Mouse (Mus musculus): ENCODE measurements around the gene Chmp6. TPM values are rescaled to one million over a fixed set of nuclear protein-coding genes. Genes with fewer than 3 reads are reported as not detected.

Gene Chmp6
- polyA plus RNA-seq, 1 experiment from 2014 or later = 77.9 TPM

DNA sequence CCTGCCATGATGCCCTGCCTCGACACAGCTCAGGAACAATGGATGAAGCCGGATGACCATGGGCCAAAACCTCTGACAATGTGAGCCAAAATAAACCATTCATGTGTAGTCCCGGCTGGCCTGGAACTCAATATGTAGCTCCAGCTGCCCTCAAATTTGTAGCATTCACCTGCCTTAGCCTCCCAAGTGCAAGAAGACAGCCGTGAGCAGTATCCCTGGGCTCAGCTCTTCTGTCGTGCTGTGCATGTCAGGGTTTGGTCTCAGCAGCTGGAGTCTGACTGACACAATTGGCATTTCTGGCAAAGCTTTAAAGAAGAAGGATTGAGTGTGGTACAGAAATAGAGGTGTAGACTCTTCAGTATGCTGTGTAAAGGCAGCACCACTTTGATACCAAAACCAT is 33.7 kb upstream of the Chmp6 start:
- H3K9ac ChIP-seq (ENCODE audit: low read depth, low read length) = no peak overlapping the region
- no peaks in the 10 kb centered on the region for H3K4me1 ChIP-seq (ENCODE audit: control insufficient read depth, insufficient read depth, low read length)
- H3K9me3 ChIP-seq (ENCODE audit: control insufficient read depth, low read length) = no peaks in the 10 kb centered on the region
- peaks cover 54% of the 10 kb centered on the region for H3K36me3 ChIP-seq (ENCODE audit: control insufficient read depth, insufficient read depth, low read length)
- H3K27me3 ChIP-seq (replicated peaks; ENCODE audit: control insufficient read depth, insufficient read depth, low read length) = no peaks in the 10 kb centered on the region
- no peak overlapping the region for H3K4me3 ChIP-seq (ENCODE audit: low read depth, low read length)
- ATAC-seq (ENCODE audit: low read depth) = no peak
- no peak overlapping the region for H3K27ac ChIP-seq (replicated peaks; ENCODE audit: low read depth, low read length)
- WGBS = 89% methylated on average over 5 of the region's 5 CpGs
- DNase-seq (ENCODE audit: low spot score) = no peak
- no peak overlapping the region for H3K4me2 ChIP-seq (ENCODE audit: low read depth, low read length)

- Histone ChIP-seq H3K27ac (replicated peaks; ENCODE audit: low read depth, low read length) (no peak overlapping the region), H3K9ac (ENCODE audit: low read depth, low read length) (no peak overlapping the region), H3K4me2 (ENCODE audit: low read depth, low read length) (no peak overlapping the region), H3K9me3 (ENCODE audit: control insufficient read depth, low read length) (no peaks in the 10 kb centered on the region), H3K27me3 (replicated peaks; ENCODE audit: control insufficient read depth, insufficient read depth, low read length) (no peaks in the 10 kb centered on the region), H3K4me1 (ENCODE audit: control insufficient read depth, insufficient read depth, low read length) (no peaks in the 10 kb centered on the region), H3K4me3 (ENCODE audit: low read depth, low read length) (no peak overlapping the region), H3K36me3 (ENCODE audit: control insufficient read depth, insufficient read depth, low read length) (peaks cover 57% of the 10 kb centered on the region)
- ATAC-seq (ENCODE audit: low read depth) (no peak), DNase-seq (ENCODE audit: low spot score) (no peak)
- 83% methylated on average over 2 of the region's 2 CpGs for WGBS
Measured at GRCm38 (mm10) chr11:119883646-119884045, 29.6 kb upstream of the Chmp6 start.

DNA sequence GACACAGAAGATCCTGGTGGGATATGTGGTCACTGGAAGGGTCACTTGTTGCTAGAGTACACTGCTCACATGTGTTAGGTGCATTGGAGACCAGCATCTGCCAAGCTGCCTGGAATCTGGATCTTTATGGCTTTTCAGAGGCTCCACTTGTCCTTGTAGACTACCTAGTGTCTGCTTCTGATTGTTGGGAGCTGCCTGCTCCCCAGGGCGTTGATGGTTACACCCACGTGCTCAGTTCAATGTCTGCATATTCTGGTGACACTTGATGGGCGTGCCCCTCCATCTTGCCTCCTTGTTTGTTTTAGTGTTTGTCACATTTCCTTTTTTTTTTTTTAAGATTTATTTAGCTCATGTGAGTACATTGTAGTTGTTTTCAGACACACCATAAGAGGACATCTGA is 23.3 kb upstream of the Chmp6 start:
- Histone ChIP-seq H3K4me1 (ENCODE audit: control insufficient read depth, insufficient read depth, low read length) (no peaks in the 10 kb centered on the region), H3K27me3 (replicated peaks; ENCODE audit: control insufficient read depth, insufficient read depth, low read length) (no peaks in the 10 kb centered on the region), H3K4me3 (ENCODE audit: low read depth, low read length) (no peak overlapping the region), H3K9me3 (ENCODE audit: control insufficient read depth, low read length) (no peaks in the 10 kb centered on the region), H3K27ac (replicated peaks; ENCODE audit: low read depth, low read length) (no peak overlapping the region), H3K36me3 (ENCODE audit: control insufficient read depth, insufficient read depth, low read length) (peaks cover 74% of the 10 kb centered on the region), H3K9ac (ENCODE audit: low read depth, low read length) (no peak overlapping the region), H3K4me2 (ENCODE audit: low read depth, low read length) (no peak overlapping the region)
- DNase-seq (ENCODE audit: low spot score) (no peak), ATAC-seq (ENCODE audit: low read depth) (no peak)
- 94% methylated on average over 3 of the region's 3 CpGs for WGBS

DNA sequence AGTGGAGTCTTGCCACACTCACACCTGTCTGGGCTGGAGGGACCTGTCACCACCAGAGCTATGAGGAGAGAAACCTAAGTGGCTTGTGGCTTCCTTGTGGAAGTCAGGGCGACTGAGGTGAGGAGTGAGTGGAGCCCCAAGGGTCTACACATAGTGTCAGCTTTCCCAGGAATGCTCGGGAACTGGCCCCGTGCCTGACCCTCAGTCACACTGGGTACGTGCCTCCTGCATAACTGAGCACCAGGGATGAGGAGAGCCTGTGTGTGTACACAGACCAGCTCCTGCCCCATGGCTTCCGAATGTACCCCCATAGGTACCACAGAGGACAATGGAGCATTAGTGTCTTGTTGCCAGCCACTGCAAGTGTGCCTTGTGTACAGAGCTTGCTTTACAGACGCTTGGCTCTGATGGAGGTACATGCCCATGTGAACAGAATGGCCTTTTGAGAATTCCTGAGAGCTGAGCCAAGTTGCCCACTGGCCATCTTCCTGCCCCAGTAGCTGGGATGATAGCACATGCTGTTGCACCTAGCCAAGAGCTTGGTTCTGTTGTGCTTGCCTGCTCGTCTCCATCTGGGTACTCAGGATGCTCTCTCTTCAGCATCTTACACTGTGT is 21.5 kb upstream of the Chmp6 start:
- ATAC-seq (ENCODE audit: low read depth) = no peak
- DNase-seq (ENCODE audit: low spot score) = no peak
- Histone ChIP-seq H3K4me3 (ENCODE audit: low read depth, low read length) (no peak overlapping the region), H3K36me3 (ENCODE audit: control insufficient read depth, insufficient read depth, low read length) (peaks cover 73% of the 10 kb centered on the region), H3K9me3 (ENCODE audit: control insufficient read depth, low read length) (no peaks in the 10 kb centered on the region), H3K27me3 (replicated peaks; ENCODE audit: control insufficient read depth, insufficient read depth, low read length) (no peaks in the 10 kb centered on the region), H3K4me1 (ENCODE audit: control insufficient read depth, insufficient read depth, low read length) (no peaks in the 10 kb centered on the region), H3K27ac (replicated peaks; ENCODE audit: low read depth, low read length) (no peak overlapping the region), H3K9ac (ENCODE audit: low read depth, low read length) (no peak overlapping the region), H3K4me2 (ENCODE audit: low read depth, low read length) (no peak overlapping the region)
- WGBS = 84% methylated on average over 7 of the region's 7 CpGs

GRCm38 (mm10) chr11:119893667-119894236 is 19.5 kb upstream of the Chmp6 start:
- H3K36me3 ChIP-seq (ENCODE audit: control insufficient read depth, insufficient read depth, low read length) = peaks cover 78% of the 10 kb centered on the region
- H3K9me3 ChIP-seq (ENCODE audit: control insufficient read depth, low read length) = no peaks in the 10 kb centered on the region
- no peak overlapping the region for H3K4me3 ChIP-seq (ENCODE audit: low read depth, low read length)
- H3K27me3 ChIP-seq (replicated peaks; ENCODE audit: control insufficient read depth, insufficient read depth, low read length) = no peaks in the 10 kb centered on the region
- H3K4me1 ChIP-seq (ENCODE audit: control insufficient read depth, insufficient read depth, low read length) = no peaks in the 10 kb centered on the region
- no peak overlapping the region for H3K9ac ChIP-seq (ENCODE audit: low read depth, low read length)
- H3K27ac ChIP-seq (replicated peaks; ENCODE audit: low read depth, low read length) = no peak overlapping the region
- DNase-seq (ENCODE audit: low spot score) (no peak), ATAC-seq (ENCODE audit: low read depth) (no peak)
- no peak overlapping the region for H3K4me2 ChIP-seq (ENCODE audit: low read depth, low read length)
- 79% methylated on average over 9 of the region's 10 CpGs for WGBS

DNA sequence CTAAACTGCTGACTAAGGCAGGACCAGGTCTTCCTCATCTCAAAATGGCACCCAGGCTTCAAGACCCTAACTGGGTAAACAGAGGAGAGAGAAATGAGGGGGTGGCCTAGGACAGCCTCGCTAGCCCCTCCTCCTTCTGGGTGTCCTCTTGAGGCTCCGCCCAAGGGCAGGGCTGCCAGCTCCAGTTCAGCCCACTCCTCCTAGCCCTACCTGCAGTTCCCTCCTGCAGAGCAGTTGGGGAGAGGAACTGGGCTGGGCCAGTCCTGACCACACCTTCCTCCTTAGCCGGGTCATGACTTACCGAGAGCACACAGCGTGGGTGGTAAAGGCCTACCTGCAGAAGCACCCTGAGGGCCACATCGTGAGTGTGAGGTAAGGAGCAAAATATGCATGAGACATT is 18.6 kb upstream of the Chmp6 start:
- no peak overlapping the region for H3K4me2 ChIP-seq (ENCODE audit: low read depth, low read length)
- no peak for DNase-seq (ENCODE audit: low spot score)

DNA sequence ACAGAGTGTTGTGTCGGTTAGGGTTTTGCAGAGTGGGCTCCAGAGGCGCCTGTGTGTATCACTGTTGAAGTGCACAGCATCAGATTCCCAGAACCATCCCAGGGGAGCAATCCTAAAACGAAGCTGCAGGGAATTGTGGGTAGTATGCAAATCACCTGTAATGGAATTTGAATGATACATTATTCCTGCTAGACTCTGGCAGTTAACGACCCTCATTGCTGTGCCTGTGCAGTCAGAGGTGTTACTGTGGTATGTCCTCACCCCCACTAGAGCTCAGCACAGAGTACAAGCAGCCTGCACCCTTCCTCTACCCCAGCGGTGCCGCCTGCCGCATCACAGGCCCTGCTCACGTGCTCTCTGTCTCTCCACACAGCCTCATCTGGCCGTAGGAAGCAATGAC is 16.2 kb upstream of the Chmp6 start:
- no peaks in the 10 kb centered on the region for H3K27me3 ChIP-seq (replicated peaks; ENCODE audit: control insufficient read depth, insufficient read depth, low read length)
- H3K9me3 ChIP-seq (ENCODE audit: control insufficient read depth, low read length) = no peaks in the 10 kb centered on the region
- H3K4me2 ChIP-seq (ENCODE audit: low read depth, low read length) = no peak overlapping the region
- H3K9ac ChIP-seq (ENCODE audit: low read depth, low read length) = no peak overlapping the region
- DNase-seq (ENCODE audit: low spot score) (no peak), ATAC-seq (ENCODE audit: low read depth) (no peak)
- no peaks in the 10 kb centered on the region for H3K4me1 ChIP-seq (ENCODE audit: control insufficient read depth, insufficient read depth, low read length)
- no peak overlapping the region for H3K4me3 ChIP-seq (ENCODE audit: low read depth, low read length)
- peaks cover 63% of the 10 kb centered on the region for H3K36me3 ChIP-seq (ENCODE audit: control insufficient read depth, insufficient read depth, low read length)
- no peak overlapping the region for H3K27ac ChIP-seq (replicated peaks; ENCODE audit: low read depth, low read length)
- WGBS = 84% methylated on average over 9 of the region's 9 CpGs

More for the DNA sequence above, 18.6 kb upstream of the Chmp6 start:
- 59% methylated on average over 6 of the region's 6 CpGs for WGBS
- no peak overlapping the region for H3K4me3 ChIP-seq (ENCODE audit: low read depth, low read length)
- ATAC-seq (ENCODE audit: low read depth) = no peak
- no peak overlapping the region for H3K27ac ChIP-seq (replicated peaks; ENCODE audit: low read depth, low read length)
- H3K4me1 ChIP-seq (ENCODE audit: control insufficient read depth, insufficient read depth, low read length) = no peaks in the 10 kb centered on the region
- no peaks in the 10 kb centered on the region for H3K27me3 ChIP-seq (replicated peaks; ENCODE audit: control insufficient read depth, insufficient read depth, low read length)
- H3K36me3 ChIP-seq (ENCODE audit: control insufficient read depth, insufficient read depth, low read length) = peaks cover 75% of the 10 kb centered on the region
- H3K9me3 ChIP-seq (ENCODE audit: control insufficient read depth, low read length) = no peaks in the 10 kb centered on the region
- no peak overlapping the region for H3K9ac ChIP-seq (ENCODE audit: low read depth, low read length)

DNA sequence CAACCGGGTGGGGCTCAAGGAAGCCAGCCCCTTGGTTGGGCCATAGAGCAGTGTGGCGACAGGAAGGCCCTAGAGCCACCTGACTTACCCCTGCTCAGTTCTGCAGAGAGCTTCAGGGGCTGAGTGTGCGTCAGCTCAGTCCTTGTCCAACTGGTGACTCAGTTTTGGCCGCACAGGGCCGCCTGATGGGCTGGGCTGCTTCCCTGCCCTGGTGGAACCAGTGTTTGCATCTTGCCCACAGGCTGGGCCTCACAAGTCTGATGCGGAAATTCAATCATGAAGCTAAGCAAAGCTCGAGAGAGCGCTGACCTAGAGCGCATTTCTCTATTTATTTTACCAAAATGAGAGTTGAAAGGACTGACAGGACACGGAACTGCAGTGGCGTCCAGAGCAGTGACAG is 14.3 kb upstream of the Chmp6 start:
- no peaks in the 10 kb centered on the region for H3K4me1 ChIP-seq (ENCODE audit: control insufficient read depth, insufficient read depth, low read length)
- H3K27me3 ChIP-seq (replicated peaks; ENCODE audit: control insufficient read depth, insufficient read depth, low read length) = no peaks in the 10 kb centered on the region
- no peak overlapping the region for H3K4me2 ChIP-seq (ENCODE audit: low read depth, low read length)
- WGBS = 85% methylated on average over 10 of the region's 11 CpGs
- DNase-seq (ENCODE audit: low spot score) (no peak), ATAC-seq (ENCODE audit: low read depth) (no peak)
- no peaks in the 10 kb centered on the region for H3K9me3 ChIP-seq (ENCODE audit: control insufficient read depth, low read length)
- H3K27ac ChIP-seq (replicated peaks; ENCODE audit: low read depth, low read length) = no peak overlapping the region
- H3K4me3 ChIP-seq (ENCODE audit: low read depth, low read length) = no peak overlapping the region
- peaks cover 51% of the 10 kb centered on the region for H3K36me3 ChIP-seq (ENCODE audit: control insufficient read depth, insufficient read depth, low read length)
- no peak overlapping the region for H3K9ac ChIP-seq (ENCODE audit: low read depth, low read length)

DNA sequence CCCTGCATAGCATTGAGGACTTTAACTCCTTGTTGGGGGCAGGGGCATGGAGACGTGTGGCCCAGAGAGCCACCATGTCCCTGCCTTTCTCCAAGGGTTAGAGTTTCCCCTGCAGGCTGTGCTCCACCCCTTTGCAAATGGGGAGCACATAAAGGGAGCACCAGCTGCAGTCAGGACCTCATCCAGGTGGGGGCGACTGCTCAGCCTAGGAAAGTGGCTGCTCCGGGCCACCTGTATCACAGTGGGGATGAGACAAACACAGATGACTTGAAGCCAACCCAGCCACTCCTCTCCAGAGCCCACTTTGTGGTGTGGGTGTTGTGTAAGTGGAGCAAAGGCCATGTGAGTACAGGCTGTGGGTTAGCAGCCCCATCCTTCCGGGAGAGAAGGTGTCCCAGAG is 12.1 kb upstream of the Chmp6 start:
- Histone ChIP-seq H3K9ac (ENCODE audit: low read depth, low read length) (no peak overlapping the region), H3K9me3 (ENCODE audit: control insufficient read depth, low read length) (no peaks in the 10 kb centered on the region), H3K27ac (replicated peaks; ENCODE audit: low read depth, low read length) (no peak overlapping the region), H3K4me2 (ENCODE audit: low read depth, low read length) (no peak overlapping the region), H3K4me3 (ENCODE audit: low read depth, low read length) (no peak overlapping the region), H3K36me3 (ENCODE audit: control insufficient read depth, insufficient read depth, low read length) (peaks cover 29% of the 10 kb centered on the region), H3K27me3 (replicated peaks; ENCODE audit: control insufficient read depth, insufficient read depth, low read length) (no peaks in the 10 kb centered on the region), H3K4me1 (ENCODE audit: control insufficient read depth, insufficient read depth, low read length) (no peaks in the 10 kb centered on the region)
- ATAC-seq (ENCODE audit: low read depth) (no peak), DNase-seq (ENCODE audit: low spot score) (no peak)
- WGBS = 77% methylated on average over 4 of the region's 4 CpGs

Data from embryonic facial prominence, embryonic 14.5 days (tissue).